Mouse (Mus musculus) heart, embryonic 14.5 days (tissue): ENCODE measurements at regions not wholly inside any gene's neighbourhood (a gene's known extent, or its start where the extent isn't known, plus 50 kb on each side); places are given as distances from the start of the nearest gene placed in this dataset.

Experiments
- ATAC-seq: fragments of 200-750 bp; cut with Nextera tagmentation; 2 replicates; pipeline ENCODE4 v1.8.0; 2017; ENCODE audit warnings: low read depth, moderate TSS enrichment; ENCODE audit not compliant: insufficient number of reproducible peaks, insufficient read depth, low FRiP score
- H3K27ac ChIP-seq, 2 experiments: fragments of 200-500 bp in 1 of 2; fragments of 300-500 bp in 1 of 2; sonication (generic) in 1 of 2; replicated peaks in 1 of 2; 2 replicates each; pipeline ENCODE4 v1.5.1; 2012 to 2014; ENCODE audit warnings: low read depth in 2 of 2, low read length in 2 of 2, control low read depth in 1 of 2, mild to moderate bottlenecking in 1 of 2, mixed read lengths in 1 of 2; ENCODE audit not compliant: control insufficient read depth in 1 of 2, insufficient read depth in 1 of 2
- H3K27me3 ChIP-seq: fragments of 300-500 bp; sonication (generic); 2 replicates; pipeline ENCODE4 v1.6.1; 2014; ENCODE audit warnings: mild to moderate bottlenecking, low read length, control low read depth; ENCODE audit not compliant: control insufficient read depth, insufficient read depth
- H3K36me3 ChIP-seq: fragments of 300-500 bp; sonication (generic); 2 replicates; pipeline ENCODE4 v1.6.1; 2014; ENCODE audit warnings: mild to moderate bottlenecking, control low read depth, low read length, mixed read lengths; ENCODE audit not compliant: control insufficient read depth, insufficient read depth
- H3K4me1 ChIP-seq, 2 experiments: fragments of 200-500 bp in 1 of 2; fragments of 300-500 bp in 1 of 2; sonication (generic) in 1 of 2; 2 replicates each; pipeline ENCODE4 v1.6.1; 2012 to 2014; ENCODE audit warnings: low read length in 2 of 2, control low read depth in 1 of 2, mixed read lengths in 1 of 2; ENCODE audit not compliant: control insufficient read depth in 2 of 2, insufficient read depth in 2 of 2
- H3K4me2 ChIP-seq: fragments of 300-500 bp; sonication (generic); 2 replicates; pipeline ENCODE4 v1.6.1; 2014; ENCODE audit warnings: mild to moderate bottlenecking, low read length
- H3K4me3 ChIP-seq, 2 experiments: fragments of 200-500 bp in 1 of 2; fragments of 300-500 bp in 1 of 2; sonication (generic) in 1 of 2; 2 replicates each; pipeline ENCODE4 v1.5.1; 2012 to 2014; ENCODE audit warnings: low read length in 2 of 2, mild to moderate bottlenecking in 2 of 2, control low read depth in 1 of 2, low read depth in 1 of 2, moderate library complexity in 1 of 2; ENCODE audit not compliant: control insufficient read depth in 1 of 2, insufficient read depth in 1 of 2
- H3K9ac ChIP-seq: fragments of 300-500 bp; sonication (generic); 2 replicates; pipeline ENCODE4 v1.6.1; 2014; ENCODE audit warnings: mild to moderate bottlenecking, low read length
- H3K9me3 ChIP-seq: fragments of 300-500 bp; sonication (generic); 2 replicates; pipeline ENCODE4 v1.6.1; 2016; ENCODE audit warnings: low read length, control low read depth; ENCODE audit not compliant: control insufficient read depth
- WGBS: fragments of 180-500 bp; shearing (Covaris S2); extraction: QIAGEN DNeasy Blood & Tissue Kit; methylation state at CpG from one replicate; pipeline ENCODE4 v1.1.7; 2014; 5-methylcytosine and 5-hydroxymethylcytosine counted together

GRCm38 (mm10) chr19:25927220-25927619 is 255.0 kb downstream of the Dmrt2 start:
- H3K27ac ChIP-seq, result no peak overlapping the region
- no peak overlapping the region for H3K4me3 ChIP-seq
- H3K4me1 ChIP-seq, result peaks cover 0 to 4% of the 10 kb centered on the region in 2 experiments; a peak in 2 of 4 replicates
- H3K27me3 ChIP-seq, result no peaks in the 10 kb centered on the region
- H3K4me2 ChIP-seq, result no peak overlapping the region
- no peak overlapping the region for H3K9ac ChIP-seq
- H3K9me3 ChIP-seq, result no peaks in the 10 kb centered on the region
- no peak for ATAC-seq
- no peaks in the 10 kb centered on the region for H3K36me3 ChIP-seq
- 71% methylated on average over 9 of the region's 9 CpGs for WGBS

GRCm38 (mm10) chr19:25937343-25937742 is 265.1 kb downstream of the Dmrt2 start:
- Histone ChIP-seq H3K4me1 (no peaks in the 10 kb centered on the region), H3K36me3 (no peaks in the 10 kb centered on the region), H3K27ac (no peak overlapping the region), H3K9ac (no peak overlapping the region), H3K9me3 (no peaks in the 10 kb centered on the region), H3K27me3 (no peaks in the 10 kb centered on the region), H3K4me2 (no peak overlapping the region), H3K4me3 (no peak overlapping the region)
- 61% methylated on average over 9 of the region's 9 CpGs for WGBS
- no peak for ATAC-seq

- no peaks in the 10 kb centered on the region for H3K9me3 ChIP-seq
- WGBS, result 20% methylated on average over 5 of the region's 5 CpGs
- peaks cover 2 to 17% of the 10 kb centered on the region in 2 experiments for H3K4me1 ChIP-seq
- no peaks in the 10 kb centered on the region for H3K36me3 ChIP-seq
- no peak overlapping the region for H3K9ac ChIP-seq
- peak overlapping the region; percentile 11; the same call in 1 of the 2 replicates for H3K4me2 ChIP-seq
- peak overlapping the region; percentile 14 to 62; a peak in 2 of 4 replicates for H3K27ac ChIP-seq
- no peak for ATAC-seq
- no peaks in the 10 kb centered on the region for H3K27me3 ChIP-seq
- no peak overlapping the region for H3K4me3 ChIP-seq
Observed at GRCm38 (mm10) chr19:25971210-25971609, 299.0 kb downstream of the Dmrt2 start.

GRCm38 (mm10) chr19:25975202-25975601 is 303.0 kb downstream of the Dmrt2 start:
- no peak for ATAC-seq
- Histone ChIP-seq H3K9ac (no peak overlapping the region), H3K4me3 (no peak overlapping the region), H3K36me3 (no peaks in the 10 kb centered on the region), H3K9me3 (no peaks in the 10 kb centered on the region), H3K4me2 (no peak overlapping the region), H3K27ac (no peak overlapping the region), H3K27me3 (no peaks in the 10 kb centered on the region), H3K4me1 (peaks cover 2 to 17% of the 10 kb centered on the region in 2 experiments)

GRCm38 (mm10) chr19:25980308-25980707 is 308.1 kb downstream of the Dmrt2 start:
- no peak overlapping the region for H3K4me3 ChIP-seq
- no peak overlapping the region for H3K4me2 ChIP-seq
- no peaks in the 10 kb centered on the region for H3K27me3 ChIP-seq
- ATAC-seq, result no peak
- no peaks in the 10 kb centered on the region for H3K9me3 ChIP-seq
- no peaks in the 10 kb centered on the region for H3K36me3 ChIP-seq
- no peak overlapping the region for H3K9ac ChIP-seq
- peaks cover 0 to 3% of the 10 kb centered on the region in 2 experiments; a peak in 1 of 4 replicates for H3K4me1 ChIP-seq
- WGBS, result 59% methylated on average over 4 of the region's 4 CpGs
- H3K27ac ChIP-seq, result no peak overlapping the region

GRCm38 (mm10) chr19:26014620-26015180 is 342.5 kb downstream of the Dmrt2 start:
- Histone ChIP-seq H3K36me3 (no peaks in the 10 kb centered on the region), H3K27me3 (no peaks in the 10 kb centered on the region), H3K9me3 (no peaks in the 10 kb centered on the region), H3K4me2 (no peak overlapping the region), H3K4me3 (no peak overlapping the region), H3K4me1 (no peaks in the 10 kb centered on the region), H3K27ac (no peak overlapping the region), H3K9ac (no peak overlapping the region)
- 42% methylated on average over 8 of the region's 8 CpGs for WGBS
- no peak for ATAC-seq

GRCm38 (mm10) chr19:26021141-26021540 is 348.9 kb downstream of the Dmrt2 start:
- 76% methylated on average over 7 of the region's 7 CpGs for WGBS
- H3K4me3 ChIP-seq, result no peak overlapping the region
- H3K4me1 ChIP-seq, result peaks cover 0 to 2% of the 10 kb centered on the region in 2 experiments; a peak in 1 of 4 replicates
- no peaks in the 10 kb centered on the region for H3K36me3 ChIP-seq
- no peak overlapping the region for H3K4me2 ChIP-seq
- H3K9ac ChIP-seq, result no peak overlapping the region
- no peak for ATAC-seq
- H3K9me3 ChIP-seq, result no peaks in the 10 kb centered on the region
- H3K27ac ChIP-seq, result no peak overlapping the region
- no peaks in the 10 kb centered on the region for H3K27me3 ChIP-seq

- 77% methylated on average over 3 of the region's 3 CpGs for WGBS
- no peak for ATAC-seq
- Histone ChIP-seq H3K4me1 (peaks cover 2 to 8% of the 10 kb centered on the region in 2 experiments; a peak in 3 of 4 replicates), H3K36me3 (no peaks in the 10 kb centered on the region), H3K27ac (no peak overlapping the region), H3K9ac (no peak overlapping the region), H3K4me2 (no peak overlapping the region), H3K4me3 (no peak overlapping the region), H3K9me3 (no peaks in the 10 kb centered on the region), H3K27me3 (no peaks in the 10 kb centered on the region)
Observed at GRCm38 (mm10) chr19:26026103-26026502, 353.9 kb downstream of the Dmrt2 start.
